Mouse (Mus musculus) megakaryocyte-erythroid progenitor cell, adult 5-6 weeks (primary cell): ENCODE data around the gene Cpb2. TPM values are rescaled to one million over a fixed set of nuclear protein-coding genes. Genes with fewer than 3 reads are reported as not detected.

Experiments used
- total RNA-seq, 2 experiments: library from RNA; stranded (forward) in 1 of 2; stranded (reverse) in 1 of 2; fragments of 200-1000, 215-1000 nt in 1 of 2; fragments of >200 nt in 1 of 2; fragmentation: Nextera tagmentation in 1 of 2; gene quantifications; 2 replicates each; pipeline ENCODE4 v1.2.3; 2014 to 2017

Gene Cpb2
- total RNA-seq, 2 experiments from 2014 or later: not detected

Other genes starting within 250 kb of the Cpb2 start
- 0.11 and 0.22 TPM in 2 replicates for gene Rubcnl, start 226.3 kb upstream of the Cpb2 start, total RNA-seq (2014; fragmentation: Nextera tagmentation)
- 0.34 TPM in 1 of 2 replicates, not detected in the other for gene Rubcnl, start 226.3 kb upstream of the Cpb2 start, total RNA-seq (2017)
- gene Lrrc63, start 111.4 kb upstream of the Cpb2 start, total RNA-seq (2014; fragmentation: Nextera tagmentation): not detected in 2 replicates
- gene Lrrc63, start 111.4 kb upstream of the Cpb2 start, total RNA-seq (2017): not detected in 2 replicates
- 21.1 and 39.8 TPM in 2 replicates for gene Lcp1, start 111.2 kb upstream of the Cpb2 start, total RNA-seq (2014; fragmentation: Nextera tagmentation)
- 29.1 and 29.8 TPM in 2 replicates for gene Lcp1, start 111.2 kb upstream of the Cpb2 start, total RNA-seq (2017)
- 28.2 and 28.7 TPM in 2 replicates for gene Zc3h13, start 42.1 kb downstream of the Cpb2 start, total RNA-seq (2014; fragmentation: Nextera tagmentation)
- gene Zc3h13, start 42.1 kb downstream of the Cpb2 start, total RNA-seq (2017): 34.0 and 41.2 TPM in 2 replicates
- gene Siah3, start 213.7 kb downstream of the Cpb2 start, total RNA-seq (2014; fragmentation: Nextera tagmentation): not detected in 2 replicates
- gene Siah3, start 213.7 kb downstream of the Cpb2 start, total RNA-seq (2017): 0.11 TPM in 1 of 2 replicates, not detected in the other